Mouse (Mus musculus) heart, embryonic 10.5 days (tissue): ENCODE results near the gene Oat. TPM values are rescaled to one million over a fixed set of nuclear protein-coding genes. Genes with fewer than 3 reads are reported as not detected.

Experiments used
- DNase-seq: peaks from one replicate; pipeline ENCODE4 v3.0.0-alpha.2; 2017; ENCODE audit warnings: low spot score
- H3K27ac ChIP-seq: fragments of 300-500 bp; sonication (generic); 2 replicates; pipeline ENCODE4 v1.5.1; 2016; ENCODE audit warnings: mild to moderate bottlenecking
- H3K27me3 ChIP-seq: fragments of 300-500 bp; sonication (generic); 2 replicates; pipeline ENCODE4 v1.6.1; 2016; ENCODE audit warnings: mild to moderate bottlenecking; ENCODE audit not compliant: poor library complexity, insufficient read depth, severe bottlenecking
- H3K36me3 ChIP-seq: fragments of 300-500 bp; sonication (generic); 2 replicates; pipeline ENCODE4 v1.6.1; 2016; ENCODE audit warnings: mild to moderate bottlenecking, moderate library complexity
- H3K4me1 ChIP-seq: fragments of 300-500 bp; sonication (generic); 2 replicates; pipeline ENCODE4 v1.6.1; 2016; ENCODE audit warnings: mild to moderate bottlenecking
- H3K4me3 ChIP-seq: fragments of 300-500 bp; sonication (generic); 2 replicates; pipeline ENCODE4 v1.5.1; 2016; ENCODE audit warnings: mild to moderate bottlenecking, moderate library complexity
- H3K9me3 ChIP-seq: fragments of 300-500 bp; sonication (generic); 2 replicates; pipeline ENCODE4 v1.6.1; 2016; ENCODE audit warnings: mild to moderate bottlenecking, moderate library complexity
- WGBS: fragments of 180-500 bp; shearing (Covaris S2); methylation state at CpG from one replicate; pipeline ENCODE4 v1.1.7; 2016; 5-methylcytosine and 5-hydroxymethylcytosine counted together
- polyA plus RNA-seq: library from polyadenylated mRNA; unstranded; fragments of >200 nt; fragmentation: Nextera tagmentation; extraction: Ambion mirVana; gene quantifications from 2 replicates; pipeline ENCODE4 v1.2.1, GENCODE M21; 2016

Oat gene
- polyA plus RNA-seq, 1 experiment from 2014 or later, result 148 TPM

- Histone ChIP-seq H3K36me3 (no peaks in the 10 kb centered on the region), H3K27ac (no peak overlapping the region), H3K27me3 (peaks cover 82% of the 10 kb centered on the region), H3K9me3 (no peaks in the 10 kb centered on the region), H3K4me1 (peaks cover 34% of the 10 kb centered on the region), H3K4me3 (no peak overlapping the region)
- 8% methylated on average over 8 of the region's 8 CpGs for WGBS
- no peak for DNase-seq
Measured at GRCm38 (mm10) chr7:132600926-132601325, 24.7 kb upstream of the Oat start.

GRCm38 (mm10) chr7:132600026-132600425 lies 23.8 kb upstream of the Oat start:
- DNase-seq, result no peak
- WGBS, result 2% methylated on average over 9 of the region's 9 CpGs
- Histone ChIP-seq H3K9me3 (no peaks in the 10 kb centered on the region), H3K4me3 (peak overlapping the region; percentile 58), H3K27ac (no peak overlapping the region), H3K4me1 (peaks cover 34% of the 10 kb centered on the region), H3K27me3 (peaks cover 91% of the 10 kb centered on the region), H3K36me3 (no peaks in the 10 kb centered on the region)

- Histone ChIP-seq H3K27me3 (peaks cover 98% of the 10 kb centered on the region), H3K27ac (no peak within 1 kb of the TSS), H3K4me1 (peaks cover 34% of the 10 kb centered on the region), H3K36me3 (no peaks in the 10 kb centered on the region), H3K9me3 (no peaks in the 10 kb centered on the region), H3K4me3 (peak within 1 kb of the TSS; percentile 64)
- DNase-seq, result no peak
- whole genome bisulfite sequencing, result under 1% methylated on average over 50 of the region's 52 CpGs
Measured at GRCm38 (mm10) chr7:132599071-132599975, 23.1 kb upstream of the Oat start, which contains the start of gene Nkx1-2. TSS of gene Nkx1-2 (minus strand) at chr7:132599637.

- Histone ChIP-seq H3K9me3 (no peaks in the 10 kb centered on the region), H3K27ac (peak overlapping the region; percentile 47; the same call in 1 of the 2 replicates), H3K36me3 (no peaks in the 10 kb centered on the region), H3K4me3 (peak overlapping the region; percentile 64), H3K4me1 (peaks cover 34% of the 10 kb centered on the region), H3K27me3 (peaks cover 89% of the 10 kb centered on the region)
- DNase-seq, result no peak
- under 1% methylated on average over 60 of the region's 60 CpGs for WGBS
Measured at GRCm38 (mm10) chr7:132597251-132598041, 21.2 kb upstream of the Oat start.

- Histone ChIP-seq H3K36me3 (no peaks in the 10 kb centered on the region), H3K27me3 (peaks cover 82% of the 10 kb centered on the region), H3K9me3 (no peaks in the 10 kb centered on the region), H3K4me3 (peak overlapping the region; percentile 64), H3K27ac (no peak overlapping the region), H3K4me1 (peaks cover 34% of the 10 kb centered on the region)
- WGBS, result 5% methylated on average over 26 of the region's 26 CpGs
- no peak for DNase-seq
Measured at GRCm38 (mm10) chr7:132596557-132597250, 20.5 kb upstream of the Oat start.

- H3K4me3 ChIP-seq, result no peak overlapping the region
- peaks cover 72% of the 10 kb centered on the region for H3K27me3 ChIP-seq
- H3K27ac ChIP-seq, result no peak overlapping the region
- WGBS, result 62% methylated on average over 3 of the region's 3 CpGs
- no peaks in the 10 kb centered on the region for H3K36me3 ChIP-seq
- no peak for DNase-seq
- H3K4me1 ChIP-seq, result peaks cover 34% of the 10 kb centered on the region
- no peaks in the 10 kb centered on the region for H3K9me3 ChIP-seq
Measured at GRCm38 (mm10) chr7:132595787-132596186, 19.6 kb upstream of the Oat start.

GRCm38 (mm10) chr7:132594325-132594724 lies 18.1 kb upstream of the Oat start:
- no peak overlapping the region for H3K4me3 ChIP-seq
- peaks cover 26% of the 10 kb centered on the region for H3K4me1 ChIP-seq
- H3K27me3 ChIP-seq, result peaks cover 58% of the 10 kb centered on the region
- H3K36me3 ChIP-seq, result no peaks in the 10 kb centered on the region
- H3K27ac ChIP-seq, result no peak overlapping the region
- WGBS, result 83% methylated on average over 2 of the region's 2 CpGs
- no peak for DNase-seq
- H3K9me3 ChIP-seq, result no peaks in the 10 kb centered on the region

- 76% methylated on average over 2 of the region's 2 CpGs for WGBS
- Histone ChIP-seq H3K27ac (no peak overlapping the region), H3K9me3 (no peaks in the 10 kb centered on the region), H3K36me3 (no peaks in the 10 kb centered on the region), H3K4me3 (no peak overlapping the region), H3K4me1 (peaks cover 21% of the 10 kb centered on the region), H3K27me3 (peaks cover 52% of the 10 kb centered on the region)
- no peak for DNase-seq
Measured at GRCm38 (mm10) chr7:132593762-132594161, 17.6 kb upstream of the Oat start.

GRCm38 (mm10) chr7:132589610-132590009 lies 13.4 kb upstream of the Oat start:
- DNase-seq, result no peak
- no peaks in the 10 kb centered on the region for H3K9me3 ChIP-seq
- 0 out of 2 replicates have a peak, but pooled peaks cover 4% of the 10 kb centered on the region for H3K4me1 ChIP-seq
- peaks cover 11% of the 10 kb centered on the region for H3K27me3 ChIP-seq
- WGBS, result 54% methylated on average over 5 of the region's 5 CpGs
- no peaks in the 10 kb centered on the region for H3K36me3 ChIP-seq
- H3K4me3 ChIP-seq, result no peak overlapping the region
- H3K27ac ChIP-seq, result no peak overlapping the region

- 59% methylated on average over 5 of the region's 5 CpGs for WGBS
- Histone ChIP-seq H3K4me1 (0 out of 2 replicates have a peak, but pooled peaks cover 4% of the 10 kb centered on the region), H3K4me3 (no peak overlapping the region), H3K27me3 (no peaks in the 10 kb centered on the region), H3K9me3 (no peaks in the 10 kb centered on the region), H3K27ac (no peak overlapping the region), H3K36me3 (no peaks in the 10 kb centered on the region)
- no peak for DNase-seq
Measured at GRCm38 (mm10) chr7:132587167-132587566, 11.0 kb upstream of the Oat start.

- no peaks in the 10 kb centered on the region for H3K9me3 ChIP-seq
- WGBS, result 47% methylated on average over 3 of the region's 3 CpGs
- H3K27me3 ChIP-seq, result no peaks in the 10 kb centered on the region
- no peak overlapping the region for H3K4me3 ChIP-seq
- H3K36me3 ChIP-seq, result no peaks in the 10 kb centered on the region
- 0 out of 2 replicates have a peak, but pooled peaks cover 4% of the 10 kb centered on the region for H3K4me1 ChIP-seq
- H3K27ac ChIP-seq, result no peak overlapping the region
- no peak for DNase-seq
Measured at GRCm38 (mm10) chr7:132585695-132586491, 9.7 kb upstream of the Oat start.

GRCm38 (mm10) chr7:132581441-132581840 lies 5.2 kb upstream of the Oat start:
- no peak overlapping the region for H3K4me3 ChIP-seq
- no peak for DNase-seq
- 81% methylated on average over 2 of the region's 2 CpGs for WGBS
- no peak overlapping the region for H3K27ac ChIP-seq
- no peaks in the 10 kb centered on the region for H3K36me3 ChIP-seq
- peaks cover 19% of the 10 kb centered on the region for H3K27me3 ChIP-seq
- no peaks in the 10 kb centered on the region for H3K9me3 ChIP-seq
- H3K4me1 ChIP-seq, result peaks cover 12% of the 10 kb centered on the region
